Mouse (Mus musculus) embryonic facial prominence, embryonic 15.5 days (tissue): ENCODE results near the gene Upb1. TPM values are rescaled to one million over a fixed set of nuclear protein-coding genes. Genes with fewer than 3 reads are reported as not detected.

Experiments
- ATAC-seq: fragments of 200-750 bp; cut with Nextera tagmentation; 2 replicates; pipeline ENCODE4 v1.8.0; 2017; ENCODE audit warnings: low read depth, moderate TSS enrichment; ENCODE audit not compliant: insufficient number of reproducible peaks, low FRiP score, low TSS enrichment
- H3K27ac ChIP-seq: fragments of 300-500 bp; sonication (generic); replicated peaks from 2 replicates; pipeline ENCODE4 v1.5.1; 2015; ENCODE audit warnings: mild to moderate bottlenecking, inconsistent platforms
- H3K27me3 ChIP-seq: fragments of 300-500 bp; sonication (generic); 2 replicates; pipeline ENCODE4 v1.6.1; 2015; ENCODE audit warnings: inconsistent platforms
- H3K36me3 ChIP-seq: fragments of 300-500 bp; sonication (generic); 2 replicates; pipeline ENCODE4 v1.6.1; 2015; ENCODE audit warnings: mild to moderate bottlenecking, inconsistent platforms
- H3K4me1 ChIP-seq: fragments of 300-500 bp; sonication (generic); 2 replicates; pipeline ENCODE4 v1.6.1; 2015; ENCODE audit warnings: inconsistent platforms
- H3K4me2 ChIP-seq: fragments of 300-500 bp; sonication (generic); replicated peaks from 2 replicates; pipeline ENCODE4 v1.6.1; 2015; ENCODE audit warnings: mild to moderate bottlenecking, inconsistent platforms
- H3K4me3 ChIP-seq: fragments of 300-500 bp; sonication (generic); replicated peaks from 2 replicates; pipeline ENCODE4 v1.5.1; 2015; ENCODE audit warnings: mild to moderate bottlenecking, inconsistent platforms
- H3K9ac ChIP-seq: fragments of 300-500 bp; sonication (generic); 2 replicates; pipeline ENCODE4 v1.6.1; 2015; ENCODE audit warnings: inconsistent platforms
- H3K9me3 ChIP-seq: fragments of 300-500 bp; sonication (generic); replicated peaks from 2 replicates; pipeline ENCODE4 v1.6.1; 2016; ENCODE audit warnings: inconsistent platforms
- WGBS: fragments of 180-500 bp; shearing (Covaris S2); methylation state at CpG from one replicate; pipeline ENCODE4 v1.1.7; 2015; 5-methylcytosine and 5-hydroxymethylcytosine counted together
- polyA plus RNA-seq: library from polyadenylated mRNA; unstranded; fragments of >200 nt; fragmentation: Nextera tagmentation; extraction: Ambion mirVana; gene quantifications from 2 replicates; pipeline ENCODE4 v1.2.1, GENCODE M21; 2015

Gene Upb1
- polyA plus RNA-seq, 1 experiment from 2014 or later: 2.2 TPM

DNA sequence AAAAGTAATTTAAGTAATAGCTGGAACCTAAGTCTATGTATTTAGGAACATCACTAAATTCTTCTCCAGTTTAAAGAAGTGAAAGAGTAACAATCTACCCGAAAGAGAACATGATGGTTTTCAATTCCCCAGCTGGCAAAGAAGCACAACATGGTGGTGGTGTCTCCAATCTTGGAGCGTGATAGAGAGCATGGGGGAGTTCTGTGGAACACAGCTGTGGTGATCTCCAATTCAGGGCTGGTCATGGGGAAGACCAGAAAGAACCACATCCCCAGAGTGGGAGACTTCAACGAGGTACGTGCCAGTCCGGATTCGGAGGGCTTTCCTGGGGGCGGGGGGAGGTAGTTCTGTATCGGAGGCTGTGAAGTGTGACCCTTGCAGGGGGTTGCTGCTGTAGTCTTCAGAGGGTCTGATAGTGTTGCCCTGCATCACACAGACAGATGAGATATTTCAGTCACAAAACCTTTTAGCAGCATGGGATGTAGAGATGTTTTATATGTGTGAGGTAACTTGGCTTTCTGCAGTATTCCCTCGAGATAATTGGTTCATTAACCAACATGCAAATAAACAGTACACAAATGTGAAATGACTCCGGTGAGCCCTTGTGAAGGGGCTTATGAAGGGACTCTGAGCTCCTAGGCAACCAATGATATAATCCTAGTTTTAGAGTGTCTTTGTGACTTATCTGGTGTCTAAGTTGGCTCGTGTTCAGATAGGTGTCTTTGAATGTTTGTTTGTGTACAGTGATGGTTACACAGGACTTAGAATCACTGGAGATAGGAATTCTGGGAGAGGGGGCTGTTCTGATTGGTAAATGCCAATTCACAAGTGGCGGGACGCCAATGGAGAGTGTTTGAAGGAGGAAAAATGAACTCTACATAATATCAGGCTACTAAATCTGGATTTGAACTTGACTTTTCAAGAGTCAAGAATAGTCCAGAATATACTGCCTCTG is 27.4 kb downstream of the Upb1 start:
- H3K27ac ChIP-seq: no peak overlapping the region
- ATAC-seq: no peak
- H3K4me1 ChIP-seq: no peaks in the 10 kb centered on the region
- H3K9me3 ChIP-seq: no peaks in the 10 kb centered on the region
- H3K27me3 ChIP-seq: no peaks in the 10 kb centered on the region
- H3K9ac ChIP-seq: no peak overlapping the region
- no peaks in the 10 kb centered on the region for H3K36me3 ChIP-seq
- no peak overlapping the region for H3K4me2 ChIP-seq
- 82% methylated on average over 13 of the region's 13 CpGs for WGBS
- H3K4me3 ChIP-seq: no peak overlapping the region

DNA sequence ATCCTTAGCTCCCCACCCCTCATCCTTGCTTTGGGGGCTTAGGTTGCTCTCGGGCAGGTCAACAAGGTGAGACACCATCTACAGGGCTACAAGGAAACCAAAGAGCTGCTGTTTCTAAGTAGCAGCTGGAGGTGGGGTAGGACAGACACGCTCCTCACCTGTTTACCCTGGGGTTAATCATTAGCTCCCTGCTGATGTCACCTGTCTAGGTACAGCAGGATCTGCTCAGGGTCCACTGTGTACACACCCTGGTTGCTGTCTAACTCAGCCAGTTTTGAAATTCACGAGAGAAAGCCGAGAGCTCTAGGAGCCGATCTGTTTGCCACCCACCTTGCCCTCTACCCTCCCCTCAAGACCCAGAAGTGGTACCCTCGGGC is 28.1 kb downstream of the Upb1 start:
- H3K9ac ChIP-seq: no peak overlapping the region
- 71% methylated on average over 6 of the region's 6 CpGs for WGBS

DNA sequence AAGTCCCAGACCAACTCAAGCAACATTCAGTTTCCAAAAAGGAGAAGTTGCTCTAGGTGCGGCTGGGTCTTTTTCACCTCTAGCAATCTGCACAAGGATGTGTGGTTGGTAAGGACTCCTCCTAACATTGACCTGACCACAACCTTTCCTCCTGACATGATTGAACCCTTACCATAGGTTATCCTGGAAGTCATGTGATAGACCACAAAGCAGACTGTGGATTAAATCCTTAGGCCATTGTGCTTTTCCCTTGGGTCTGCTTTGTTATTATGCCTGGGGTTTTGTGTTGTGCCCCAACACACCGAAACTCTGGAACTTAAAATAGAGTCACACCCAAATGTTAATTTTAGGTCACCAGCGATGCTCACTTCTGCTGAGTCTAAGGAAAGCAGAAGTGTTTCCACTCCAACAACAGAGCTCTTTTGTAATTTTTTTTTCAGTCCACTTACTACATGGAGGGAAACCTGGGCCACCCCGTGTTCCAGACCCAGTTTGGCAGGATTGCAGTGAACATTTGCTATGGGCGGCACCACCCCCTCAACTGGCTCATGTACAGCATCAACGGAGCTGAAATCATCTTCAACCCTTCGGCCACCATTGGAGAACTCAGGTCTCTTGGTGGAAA is 28.7 kb downstream of the Upb1 start:
- Histone ChIP-seq H3K9ac (no peak overlapping the region), H3K9me3 (no peaks in the 10 kb centered on the region), H3K36me3 (no peaks in the 10 kb centered on the region), H3K4me1 (no peaks in the 10 kb centered on the region), H3K27me3 (no peaks in the 10 kb centered on the region), H3K4me2 (no peak overlapping the region), H3K27ac (no peak overlapping the region), H3K4me3 (no peak overlapping the region)
- 84% methylated on average over 7 of the region's 7 CpGs for WGBS
- ATAC-seq: no peak

More for the DNA sequence above, 28.1 kb downstream of the Upb1 start:
- Histone ChIP-seq H3K4me1 (no peaks in the 10 kb centered on the region), H3K4me3 (no peak overlapping the region), H3K9me3 (no peaks in the 10 kb centered on the region), H3K27me3 (no peaks in the 10 kb centered on the region), H3K27ac (no peak overlapping the region), H3K4me2 (no peak overlapping the region), H3K36me3 (no peaks in the 10 kb centered on the region)
- no peak for ATAC-seq

DNA sequence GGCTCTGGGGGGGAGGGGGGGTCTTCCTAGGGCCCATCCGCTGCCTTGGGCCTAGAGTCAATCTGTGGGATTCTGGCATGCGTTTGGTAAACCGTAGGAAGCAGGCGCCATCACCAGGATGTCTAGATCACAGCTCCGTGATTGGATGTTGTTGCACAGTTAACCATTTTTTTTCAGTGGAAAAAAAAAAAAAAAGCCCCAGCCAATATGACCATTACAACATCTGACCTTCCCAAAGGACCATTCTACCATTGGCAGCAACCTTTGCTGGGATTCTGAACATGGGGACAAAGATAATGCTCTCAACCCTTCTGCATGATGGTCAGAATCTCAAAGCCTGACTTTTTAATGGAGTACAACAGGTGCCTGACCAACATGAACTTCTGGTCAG is 29.2 kb downstream of the Upb1 start:
- no peaks in the 10 kb centered on the region for H3K27me3 ChIP-seq
- H3K4me2 ChIP-seq: no peak overlapping the region
- no peaks in the 10 kb centered on the region for H3K36me3 ChIP-seq
- no peaks in the 10 kb centered on the region for H3K9me3 ChIP-seq
- no peaks in the 10 kb centered on the region for H3K4me1 ChIP-seq
- no peak overlapping the region for H3K4me3 ChIP-seq
- no peak for ATAC-seq
- H3K9ac ChIP-seq: no peak overlapping the region
- no peak overlapping the region for H3K27ac ChIP-seq
- WGBS: 91% methylated on average over 5 of the region's 5 CpGs

DNA sequence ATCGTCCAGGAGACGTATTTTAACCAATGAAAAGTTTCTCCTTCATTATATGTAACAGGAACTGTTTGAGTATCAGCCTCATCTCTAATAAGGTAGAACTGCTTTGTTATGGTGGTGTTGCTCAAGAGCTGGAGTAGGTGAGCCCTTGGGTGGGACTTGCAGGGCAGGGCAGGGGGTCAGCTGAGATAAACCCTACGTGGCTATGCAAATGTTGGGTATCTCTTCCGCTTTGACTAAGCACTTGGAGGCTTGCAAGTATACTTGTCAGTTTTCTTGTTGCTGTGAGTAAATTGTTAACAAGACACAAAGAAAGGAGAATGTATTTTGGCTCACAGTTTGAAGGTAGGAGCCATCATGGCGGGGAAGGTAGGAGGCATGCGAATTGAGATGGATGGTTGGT is 29.7 kb downstream of the Upb1 start:
- no peaks in the 10 kb centered on the region for H3K27me3 ChIP-seq
- H3K4me3 ChIP-seq: no peak overlapping the region
- no peaks in the 10 kb centered on the region for H3K36me3 ChIP-seq
- WGBS: 94% methylated on average over 6 of the region's 6 CpGs
- H3K9me3 ChIP-seq: no peaks in the 10 kb centered on the region
- H3K9ac ChIP-seq: no peak overlapping the region
- no peak for ATAC-seq
- H3K4me1 ChIP-seq: no peaks in the 10 kb centered on the region
- no peak overlapping the region for H3K4me2 ChIP-seq
- no peak overlapping the region for H3K27ac ChIP-seq

DNA sequence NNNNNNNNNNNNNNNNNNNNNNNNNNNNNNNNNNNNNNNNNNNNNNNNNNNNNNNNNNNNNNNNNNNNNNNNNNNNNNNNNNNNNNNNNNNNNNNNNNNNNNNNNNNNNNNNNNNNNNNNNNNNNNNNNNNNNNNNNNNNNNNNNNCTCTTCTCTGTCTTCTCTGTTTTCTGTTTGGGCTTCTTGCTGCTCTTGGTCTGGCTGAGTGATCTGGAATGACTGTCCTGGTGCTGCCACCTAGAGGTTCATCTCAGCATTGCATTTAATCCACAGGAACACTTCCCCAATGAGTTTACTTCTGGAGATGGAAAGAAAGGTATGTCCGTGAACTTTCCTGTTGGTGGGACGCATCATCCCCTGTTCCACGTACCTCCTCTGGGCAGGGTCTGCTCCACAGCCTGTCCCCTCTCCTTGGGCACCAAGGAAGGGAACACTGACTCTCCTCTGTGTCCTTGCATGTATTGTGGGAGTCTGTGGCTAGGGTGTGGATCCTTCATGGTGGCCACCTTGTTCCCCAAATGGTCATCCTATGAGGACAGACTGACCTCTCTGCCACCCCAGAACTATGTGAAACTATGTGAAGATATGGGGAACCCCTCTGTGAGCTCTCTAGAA is 35.8 kb downstream of the Upb1 start:
- Histone ChIP-seq H3K9me3 (no peaks in the 10 kb centered on the region), H3K4me3 (no peak overlapping the region), H3K9ac (no peak overlapping the region), H3K27ac (no peak overlapping the region), H3K36me3 (no peaks in the 10 kb centered on the region), H3K4me2 (no peak overlapping the region), H3K27me3 (no peaks in the 10 kb centered on the region), H3K4me1 (no peaks in the 10 kb centered on the region)
- ATAC-seq: no peak
- WGBS: 18% methylated on average over 3 of the region's 3 CpGs

DNA sequence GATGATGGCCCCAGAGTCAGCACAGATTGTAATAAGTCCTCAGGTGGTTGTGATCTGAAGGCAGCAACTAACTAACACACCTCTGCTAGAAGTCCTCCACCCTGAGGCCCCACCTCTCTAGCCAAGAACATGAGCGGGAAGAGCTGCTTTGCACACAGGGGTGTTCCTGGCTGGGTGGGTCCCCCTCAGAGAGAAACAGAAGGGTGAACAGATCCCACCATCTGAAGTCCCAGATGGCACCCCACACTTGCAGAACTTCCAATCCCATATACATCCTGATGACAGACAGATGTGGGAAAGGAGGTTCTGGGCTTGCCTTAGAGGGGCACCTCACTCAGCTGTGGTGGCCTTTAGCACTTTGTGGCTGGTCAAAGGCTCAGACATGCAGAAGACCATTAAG is 36.4 kb downstream of the Upb1 start:
- Histone ChIP-seq H3K4me3 (no peak overlapping the region), H3K36me3 (no peaks in the 10 kb centered on the region), H3K27me3 (no peaks in the 10 kb centered on the region), H3K4me2 (no peak overlapping the region), H3K4me1 (no peaks in the 10 kb centered on the region), H3K9ac (no peak overlapping the region), H3K9me3 (no peaks in the 10 kb centered on the region), H3K27ac (no peak overlapping the region)
- ATAC-seq: no peak
- WGBS: 96% methylated on average over 1 of the region's 1 CpGs

DNA sequence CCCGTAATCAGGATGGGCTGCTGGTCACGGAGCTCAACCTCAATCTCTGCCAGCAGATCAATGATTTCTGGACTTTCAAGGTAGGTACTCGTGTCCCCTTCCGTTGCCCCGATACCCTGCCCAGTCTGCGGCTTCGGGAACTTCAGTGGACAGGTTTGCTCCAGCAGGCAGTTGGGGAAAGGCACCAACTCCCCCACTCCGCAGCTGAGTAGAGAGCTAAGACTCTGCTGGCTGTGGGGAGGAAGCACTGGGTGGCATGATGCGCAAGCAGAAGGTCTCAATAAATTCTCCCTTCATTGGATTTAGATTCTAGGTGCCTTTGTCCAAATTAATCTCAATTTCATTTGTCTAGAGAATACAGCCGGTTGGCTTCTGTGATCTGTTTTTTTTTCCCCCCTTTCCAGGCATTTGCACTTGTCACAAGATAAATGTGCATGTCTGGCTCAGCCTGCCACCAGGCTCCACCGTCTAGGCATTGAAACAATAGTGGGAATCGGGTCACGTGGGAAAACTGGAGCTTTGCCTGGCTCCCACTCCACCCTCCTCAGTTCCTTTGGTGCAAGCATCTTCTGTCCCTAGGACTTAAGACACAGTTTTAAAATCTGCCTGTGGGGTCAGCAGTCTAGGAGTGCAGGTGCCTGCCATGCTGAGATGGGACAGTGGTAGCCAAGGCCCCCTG is 37.4 kb downstream of the Upb1 start:
- Histone ChIP-seq H3K4me2 (no peak overlapping the region), H3K27me3 (no peaks in the 10 kb centered on the region), H3K36me3 (no peaks in the 10 kb centered on the region), H3K9me3 (no peaks in the 10 kb centered on the region), H3K4me1 (no peaks in the 10 kb centered on the region), H3K4me3 (no peak overlapping the region), H3K9ac (no peak overlapping the region), H3K27ac (no peak overlapping the region)
- 73% methylated on average over 13 of the region's 13 CpGs for WGBS
- no peak for ATAC-seq

DNA sequence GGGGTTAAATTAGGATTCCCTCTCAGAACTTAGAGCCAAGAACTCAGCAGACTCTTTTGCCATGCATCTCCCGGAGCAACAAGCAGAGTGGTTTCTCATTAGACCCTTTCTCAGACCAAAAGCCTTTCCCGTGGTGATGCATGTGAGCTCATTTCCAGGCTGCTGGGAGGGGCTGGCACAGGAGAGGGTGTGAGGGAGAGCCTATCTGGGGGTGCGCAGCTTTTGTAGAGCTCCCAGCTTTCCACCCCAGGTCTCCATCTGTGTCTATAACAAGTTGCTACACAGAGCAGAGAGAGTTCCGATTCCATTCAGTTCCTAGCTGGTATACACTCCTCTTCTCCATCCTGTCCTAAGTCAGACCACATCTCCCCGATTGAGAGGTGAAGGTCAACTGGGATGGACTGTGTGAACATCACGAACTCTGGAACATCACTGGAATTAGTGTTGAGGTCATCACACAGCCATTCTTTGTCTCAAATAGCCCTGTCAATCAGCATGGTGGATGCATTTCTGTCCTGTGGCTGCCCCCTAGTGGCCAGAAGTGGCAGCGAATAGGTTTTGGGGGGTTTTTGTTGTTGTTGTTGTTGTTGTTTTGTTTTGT is 38.4 kb downstream of the Upb1 start:
- Histone ChIP-seq H3K9me3 (no peaks in the 10 kb centered on the region), H3K36me3 (no peaks in the 10 kb centered on the region), H3K27ac (no peak overlapping the region), H3K27me3 (no peaks in the 10 kb centered on the region), H3K9ac (no peak overlapping the region), H3K4me3 (no peak overlapping the region), H3K4me2 (no peak overlapping the region), H3K4me1 (peaks cover 4% of the 10 kb centered on the region; the same call in 1 of the 2 replicates)
- 41% methylated on average over 7 of the region's 7 CpGs for WGBS
- peak; percentile 41; the same call in 1 of the 2 replicates for ATAC-seq

DNA sequence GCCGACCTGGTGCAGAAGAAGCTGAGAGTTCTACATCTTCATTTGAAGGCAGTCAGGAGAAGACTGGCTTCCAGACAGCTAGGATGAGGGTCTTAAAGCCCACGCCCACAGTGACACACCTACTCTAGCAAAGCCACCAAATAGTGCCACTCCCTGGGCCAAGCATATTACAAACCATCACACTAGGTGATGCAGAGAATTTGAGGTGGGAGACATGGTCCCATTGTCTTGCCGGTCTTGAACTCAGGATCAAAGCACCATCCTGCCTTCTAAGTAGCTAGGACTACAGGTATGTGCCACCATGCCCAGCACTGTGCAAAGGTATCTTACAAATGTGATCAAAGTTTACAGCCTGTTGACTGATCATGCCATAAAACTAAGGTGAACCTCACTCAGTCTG is 39.8 kb downstream of the Upb1 start:
- Histone ChIP-seq H3K4me2 (no peak overlapping the region), H3K27ac (no peak overlapping the region), H3K4me3 (no peak overlapping the region), H3K4me1 (peaks cover 7% of the 10 kb centered on the region; the same call in 1 of the 2 replicates), H3K9me3 (no peaks in the 10 kb centered on the region), H3K9ac (no peak overlapping the region), H3K27me3 (no peaks in the 10 kb centered on the region), H3K36me3 (no peaks in the 10 kb centered on the region)
- ATAC-seq: no peak
- 88% methylated on average over 3 of the region's 3 CpGs for WGBS

DNA sequence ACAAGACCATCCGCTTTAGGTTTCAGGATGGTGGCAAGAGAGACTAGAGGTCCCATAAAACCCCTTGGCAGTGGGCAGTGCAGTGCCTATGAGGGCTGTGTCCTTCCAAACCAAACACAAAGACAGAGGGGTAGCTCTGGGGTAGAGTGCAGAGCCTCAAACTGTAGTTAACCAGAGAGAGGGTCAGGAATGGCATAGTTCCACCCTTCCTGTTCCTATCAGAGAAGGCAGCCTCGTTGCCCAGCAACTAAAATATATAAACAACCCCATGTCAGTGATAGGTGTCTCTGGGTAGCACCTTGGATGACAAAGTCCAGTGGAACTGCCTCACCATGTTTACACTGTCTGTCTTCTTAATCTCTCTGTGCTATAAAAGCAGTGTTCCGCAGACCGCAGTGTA is 40.9 kb downstream of the Upb1 start:
- 76% methylated on average over 4 of the region's 4 CpGs for WGBS
- ATAC-seq: no peak

More for the DNA sequence above, 40.9 kb downstream of the Upb1 start:
- no peaks in the 10 kb centered on the region for H3K27me3 ChIP-seq
- H3K4me2 ChIP-seq: no peak overlapping the region
- no peaks in the 10 kb centered on the region for H3K36me3 ChIP-seq
- peaks cover 7% of the 10 kb centered on the region; the same call in 1 of the 2 replicates for H3K4me1 ChIP-seq
- no peak overlapping the region for H3K27ac ChIP-seq
- no peak overlapping the region for H3K9ac ChIP-seq
- no peaks in the 10 kb centered on the region for H3K9me3 ChIP-seq
- H3K4me3 ChIP-seq: no peak overlapping the region
